Mouse (Mus musculus): ENCODE measurements around the gene Rerg. TPM values are rescaled to one million over a fixed set of nuclear protein-coding genes. Genes with fewer than 3 reads are reported as not detected.

Gene Rerg
- polyA plus RNA-seq (2015; fragmentation: Nextera tagmentation; extraction: Ambion mirVana): 7.7 and 8.0 TPM in 2 replicates

GRCm38 (mm10) chr6:137170226-137170625, at the start of gene Rerg:
Gene Rerg (minus strand): TSS chr6:137170497.
- WGBS: 6% methylated on average over 5 of the region's 5 CpGs
- Histone ChIP-seq H3K4me1 (ENCODE audit: control insufficient read depth, insufficient read depth, low read length) (no peaks in the 10 kb centered on the region), H3K9ac (ENCODE audit: low read depth, low read length) (peak within 1 kb of the TSS; percentile 75), H3K27me3 (ENCODE audit: control insufficient read depth, insufficient read depth, low read depth, low read length) (0 out of 2 replicates have a peak, but pooled peaks cover 2% of the 10 kb centered on the region), H3K27ac (ENCODE audit: low read length) (no peak within 1 kb of the TSS; the same call in 1 of the 2 replicates), H3K36me3 (ENCODE audit: control insufficient read depth, insufficient read depth, low read length) (no peaks in the 10 kb centered on the region), H3K4me2 (ENCODE audit: low read length) (peak within 1 kb of the TSS; percentile 96), H3K9me3 (replicated peaks; ENCODE audit: control insufficient read depth, low read length, poor library complexity, severe bottlenecking) (no peaks in the 10 kb centered on the region), H3K4me3 (ENCODE audit: low read depth, low read length) (peak within 1 kb of the TSS; percentile 57)
- no peak for ATAC-seq

GRCm38 (mm10) chr6:137217841-137218463, 47.7 kb upstream of the Rerg start:
- Histone ChIP-seq H3K4me3 (ENCODE audit: low read depth, low read length) (no peak overlapping the region), H3K27ac (ENCODE audit: low read length) (no peak overlapping the region), H3K36me3 (ENCODE audit: control insufficient read depth, insufficient read depth, low read length) (no peaks in the 10 kb centered on the region), H3K27me3 (ENCODE audit: control insufficient read depth, insufficient read depth, low read depth, low read length) (no peaks in the 10 kb centered on the region), H3K9me3 (replicated peaks; ENCODE audit: control insufficient read depth, low read length, poor library complexity, severe bottlenecking) (no peaks in the 10 kb centered on the region), H3K4me2 (ENCODE audit: low read length) (no peak overlapping the region), H3K4me1 (ENCODE audit: control insufficient read depth, insufficient read depth, low read length) (no peaks in the 10 kb centered on the region), H3K9ac (ENCODE audit: low read depth, low read length) (no peak overlapping the region)
- ATAC-seq: no peak
- 79% methylated on average over 8 of the region's 8 CpGs for WGBS

- H3K27me3 ChIP-seq (ENCODE audit: control insufficient read depth, insufficient read depth, low read depth, low read length): no peaks in the 10 kb centered on the region
- H3K36me3 ChIP-seq (ENCODE audit: control insufficient read depth, insufficient read depth, low read length): no peaks in the 10 kb centered on the region
- no peak for ATAC-seq
- no peak overlapping the region for H3K4me2 ChIP-seq (ENCODE audit: low read length)
- 81% methylated on average over 2 of the region's 2 CpGs for WGBS
- no peaks in the 10 kb centered on the region for H3K4me1 ChIP-seq (ENCODE audit: control insufficient read depth, insufficient read depth, low read length)
- H3K27ac ChIP-seq (ENCODE audit: low read length): no peak overlapping the region
- no peak overlapping the region for H3K4me3 ChIP-seq (ENCODE audit: low read depth, low read length)
- H3K9me3 ChIP-seq (replicated peaks; ENCODE audit: control insufficient read depth, low read length, poor library complexity, severe bottlenecking): no peaks in the 10 kb centered on the region
- H3K9ac ChIP-seq (ENCODE audit: low read depth, low read length): no peak overlapping the region
Measured at GRCm38 (mm10) chr6:137211441-137211840, 41.1 kb upstream of the Rerg start.

DNA sequence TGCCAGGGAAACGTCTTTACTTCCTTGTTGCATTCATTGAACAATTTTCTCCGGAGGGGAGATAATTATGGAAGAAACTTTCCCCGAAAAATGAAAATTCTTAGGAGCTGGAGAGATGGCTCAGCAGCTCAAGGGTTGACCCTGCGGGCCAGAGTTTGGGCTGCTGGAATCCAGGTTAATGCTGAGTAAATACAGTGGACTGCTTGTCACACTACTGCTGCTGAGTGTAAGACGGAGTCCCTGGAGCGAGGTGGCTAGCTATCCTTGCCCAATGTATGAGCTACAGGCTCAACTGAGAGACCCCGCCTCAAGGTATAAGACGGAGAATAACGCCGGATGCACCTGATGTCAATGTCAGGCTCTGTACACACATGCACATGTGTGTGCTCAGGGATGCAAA, 40.7 kb upstream of the Rerg start:
- Histone ChIP-seq H3K4me2 (ENCODE audit: low read length) (no peak overlapping the region), H3K9ac (ENCODE audit: low read depth, low read length) (no peak overlapping the region), H3K4me1 (ENCODE audit: control insufficient read depth, insufficient read depth, low read length) (no peaks in the 10 kb centered on the region), H3K27me3 (ENCODE audit: control insufficient read depth, insufficient read depth, low read depth, low read length) (no peaks in the 10 kb centered on the region), H3K4me3 (ENCODE audit: low read depth, low read length) (no peak overlapping the region), H3K36me3 (ENCODE audit: control insufficient read depth, insufficient read depth, low read length) (no peaks in the 10 kb centered on the region), H3K27ac (ENCODE audit: low read length) (no peak overlapping the region), H3K9me3 (replicated peaks; ENCODE audit: control insufficient read depth, low read length, poor library complexity, severe bottlenecking) (no peaks in the 10 kb centered on the region)
- 92% methylated on average over 10 of the region's 10 CpGs for WGBS
- ATAC-seq: no peak

GRCm38 (mm10) chr6:137209992-137210391, 39.7 kb upstream of the Rerg start:
- Histone ChIP-seq H3K27me3 (ENCODE audit: control insufficient read depth, insufficient read depth, low read depth, low read length) (no peaks in the 10 kb centered on the region), H3K4me2 (ENCODE audit: low read length) (no peak overlapping the region), H3K9ac (ENCODE audit: low read depth, low read length) (no peak overlapping the region), H3K27ac (ENCODE audit: low read length) (no peak overlapping the region), H3K4me3 (ENCODE audit: low read depth, low read length) (no peak overlapping the region), H3K4me1 (ENCODE audit: control insufficient read depth, insufficient read depth, low read length) (no peaks in the 10 kb centered on the region), H3K9me3 (replicated peaks; ENCODE audit: control insufficient read depth, low read length, poor library complexity, severe bottlenecking) (no peaks in the 10 kb centered on the region), H3K36me3 (ENCODE audit: control insufficient read depth, insufficient read depth, low read length) (no peaks in the 10 kb centered on the region)
- peak; percentile 52; the same call in 1 of the 2 replicates for ATAC-seq
- WGBS: 82% methylated on average over 8 of the region's 8 CpGs

GRCm38 (mm10) chr6:137207126-137207525, 36.8 kb upstream of the Rerg start:
- WGBS: 96% methylated on average over 6 of the region's 6 CpGs
- Histone ChIP-seq H3K4me2 (ENCODE audit: low read length) (no peak overlapping the region), H3K27ac (ENCODE audit: low read length) (no peak overlapping the region), H3K9me3 (replicated peaks; ENCODE audit: control insufficient read depth, low read length, poor library complexity, severe bottlenecking) (no peaks in the 10 kb centered on the region), H3K9ac (ENCODE audit: low read depth, low read length) (no peak overlapping the region), H3K36me3 (ENCODE audit: control insufficient read depth, insufficient read depth, low read length) (no peaks in the 10 kb centered on the region), H3K4me1 (ENCODE audit: control insufficient read depth, insufficient read depth, low read length) (no peaks in the 10 kb centered on the region), H3K4me3 (ENCODE audit: low read depth, low read length) (no peak overlapping the region), H3K27me3 (ENCODE audit: control insufficient read depth, insufficient read depth, low read depth, low read length) (no peaks in the 10 kb centered on the region)
- ATAC-seq: no peak

DNA sequence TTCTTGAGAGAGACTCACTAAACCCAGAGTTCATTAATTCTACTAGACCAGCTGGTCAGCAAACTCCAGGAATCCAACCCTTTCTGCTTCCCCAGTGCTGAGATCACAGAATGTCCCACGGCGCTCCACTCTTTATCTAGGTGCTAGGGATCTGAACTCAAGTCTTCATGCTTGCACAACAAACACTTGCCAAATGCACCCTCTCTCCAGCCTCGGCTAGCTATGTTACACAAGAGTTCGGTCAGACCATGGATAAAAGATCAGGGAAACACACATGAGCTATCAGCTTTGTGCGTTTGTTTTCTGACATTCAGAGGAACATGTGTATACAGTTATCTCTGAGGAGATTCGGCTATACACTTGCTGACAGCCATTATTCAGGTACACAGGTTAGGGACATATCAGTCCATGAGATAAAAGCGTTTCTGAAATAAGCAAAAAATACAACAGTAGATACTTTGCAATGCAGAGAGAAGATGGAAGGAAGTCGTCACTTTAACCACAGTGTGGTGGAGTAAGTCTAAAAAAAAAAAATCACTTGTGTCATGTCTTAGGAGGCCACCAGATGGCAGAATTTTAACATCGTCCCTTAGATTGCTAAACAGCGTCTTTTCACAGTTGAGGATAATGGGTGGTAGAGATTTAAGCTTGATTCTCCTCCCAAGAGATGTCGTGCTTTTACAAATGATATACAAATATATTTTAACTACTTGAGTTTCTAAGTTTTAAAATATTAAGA, 35.5 kb upstream of the Rerg start:
- Histone ChIP-seq H3K27me3 (ENCODE audit: control insufficient read depth, insufficient read depth, low read depth, low read length) (no peaks in the 10 kb centered on the region), H3K9ac (ENCODE audit: low read depth, low read length) (no peak overlapping the region), H3K4me3 (ENCODE audit: low read depth, low read length) (no peak overlapping the region), H3K9me3 (replicated peaks; ENCODE audit: control insufficient read depth, low read length, poor library complexity, severe bottlenecking) (no peaks in the 10 kb centered on the region), H3K4me2 (ENCODE audit: low read length) (no peak overlapping the region), H3K27ac (ENCODE audit: low read length) (no peak overlapping the region), H3K4me1 (ENCODE audit: control insufficient read depth, insufficient read depth, low read length) (no peaks in the 10 kb centered on the region), H3K36me3 (ENCODE audit: control insufficient read depth, insufficient read depth, low read length) (no peaks in the 10 kb centered on the region)
- peak; percentile 61 for ATAC-seq
- WGBS: 56% methylated on average over 11 of the region's 11 CpGs

DNA sequence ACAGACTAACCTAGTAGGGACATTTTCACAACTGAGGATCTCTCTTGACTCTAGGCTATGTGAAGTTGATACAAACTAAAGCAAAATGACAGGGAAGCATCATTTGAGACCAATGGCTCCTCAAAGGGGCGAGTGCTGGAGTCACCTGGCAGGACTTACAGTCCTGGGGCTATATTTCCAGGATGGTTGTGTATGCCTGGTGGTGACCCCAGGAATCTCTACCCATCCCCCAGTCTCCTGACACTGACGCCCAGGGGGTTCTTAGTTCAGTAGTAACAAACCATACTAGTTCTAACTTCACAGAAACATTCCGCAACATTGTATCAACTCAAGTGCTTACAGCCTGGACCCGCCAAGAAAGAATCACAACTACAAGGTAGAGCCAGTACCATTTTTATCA, 32.4 kb upstream of the Rerg start:
- Histone ChIP-seq H3K9ac (ENCODE audit: low read depth, low read length) (no peak overlapping the region), H3K36me3 (ENCODE audit: control insufficient read depth, insufficient read depth, low read length) (no peaks in the 10 kb centered on the region), H3K27ac (ENCODE audit: low read length) (no peak overlapping the region), H3K4me3 (ENCODE audit: low read depth, low read length) (no peak overlapping the region), H3K4me2 (ENCODE audit: low read length) (no peak overlapping the region), H3K4me1 (ENCODE audit: control insufficient read depth, insufficient read depth, low read length) (no peaks in the 10 kb centered on the region), H3K9me3 (replicated peaks; ENCODE audit: control insufficient read depth, low read length, poor library complexity, severe bottlenecking) (no peaks in the 10 kb centered on the region), H3K27me3 (ENCODE audit: control insufficient read depth, insufficient read depth, low read depth, low read length) (no peaks in the 10 kb centered on the region)
- 92% methylated on average over 4 of the region's 4 CpGs for WGBS
- no peak for ATAC-seq

DNA sequence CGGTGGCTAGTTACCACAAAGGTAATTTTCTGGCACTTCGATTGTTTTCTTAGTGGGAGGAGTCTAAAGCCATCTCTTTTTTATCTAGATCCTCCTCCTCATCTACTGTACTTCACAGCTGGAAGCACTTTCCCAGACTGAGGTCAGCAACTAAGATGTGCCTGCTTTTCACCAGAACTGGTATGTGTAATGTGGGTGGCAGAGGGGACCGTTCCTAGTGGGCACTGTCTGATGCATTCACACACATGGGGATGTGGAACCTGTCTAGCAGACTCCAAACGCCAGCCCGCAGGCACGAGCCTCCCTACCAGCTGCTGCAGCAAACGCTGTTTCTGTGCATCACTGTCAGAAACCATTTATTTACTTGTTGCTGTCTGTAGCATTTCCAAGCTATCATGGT, 31.3 kb upstream of the Rerg start:
- Histone ChIP-seq H3K36me3 (ENCODE audit: control insufficient read depth, insufficient read depth, low read length) (no peaks in the 10 kb centered on the region), H3K4me1 (ENCODE audit: control insufficient read depth, insufficient read depth, low read length) (no peaks in the 10 kb centered on the region), H3K4me3 (ENCODE audit: low read depth, low read length) (no peak overlapping the region), H3K27me3 (ENCODE audit: control insufficient read depth, insufficient read depth, low read depth, low read length) (no peaks in the 10 kb centered on the region), H3K4me2 (ENCODE audit: low read length) (no peak overlapping the region), H3K27ac (ENCODE audit: low read length) (no peak overlapping the region), H3K9me3 (replicated peaks; ENCODE audit: control insufficient read depth, low read length, poor library complexity, severe bottlenecking) (no peaks in the 10 kb centered on the region), H3K9ac (ENCODE audit: low read depth, low read length) (no peak overlapping the region)
- no peak for ATAC-seq
- 75% methylated on average over 7 of the region's 7 CpGs for WGBS

Measured in midbrain, embryonic 16.5 days (tissue).